Mouse (Mus musculus) cerebellum, adult 18-20 months (tissue): ENCODE results near the gene Cldn7.

Experiments used
- DNase-seq, 2 experiments: peaks; one replicate each; pipeline ENCODE4 v3.0.0; 2021

Gene Cldn7

DNA sequence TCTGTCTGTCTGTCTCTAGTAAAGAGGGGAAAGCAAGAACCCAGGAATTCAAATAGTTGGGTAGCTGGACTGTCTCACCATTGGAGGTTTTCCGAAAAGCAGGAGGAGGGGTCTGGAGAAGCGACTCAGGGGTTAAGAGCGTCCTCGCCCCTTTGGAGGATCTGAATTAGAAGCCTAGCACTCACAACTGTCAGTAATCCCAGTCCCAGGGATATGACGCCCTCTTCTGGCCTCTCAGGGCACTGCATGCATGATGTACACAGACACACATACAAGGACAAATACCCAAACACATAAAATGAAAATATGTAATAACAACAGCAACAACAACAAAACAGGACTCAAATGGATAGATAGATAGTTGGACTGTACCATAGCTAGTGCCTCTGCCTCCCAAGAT lies 4.0 kb upstream of the Cldn7 start:
- DNase-seq: no peak

DNA sequence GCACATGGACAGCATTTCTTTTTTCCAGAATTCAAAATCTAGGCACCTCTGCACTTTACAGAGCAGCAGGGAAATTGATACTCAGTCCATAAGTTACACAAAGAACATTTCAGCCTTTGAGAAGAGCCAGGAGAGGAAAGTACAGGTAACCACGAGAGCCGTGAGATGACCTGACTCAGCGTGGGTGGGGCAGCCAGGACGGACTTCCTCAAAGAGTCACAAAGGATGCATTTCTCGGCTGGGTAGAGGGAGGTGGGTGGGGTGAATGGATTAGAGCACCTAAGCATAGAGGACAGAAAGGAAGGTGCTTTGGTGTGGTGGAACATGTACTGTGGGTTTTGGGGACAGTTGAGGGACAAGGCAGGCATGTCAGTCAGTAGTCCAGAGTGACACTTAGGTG lies 2.7 kb upstream of the Cldn7 start:
- DNase-seq: no peak

DNA sequence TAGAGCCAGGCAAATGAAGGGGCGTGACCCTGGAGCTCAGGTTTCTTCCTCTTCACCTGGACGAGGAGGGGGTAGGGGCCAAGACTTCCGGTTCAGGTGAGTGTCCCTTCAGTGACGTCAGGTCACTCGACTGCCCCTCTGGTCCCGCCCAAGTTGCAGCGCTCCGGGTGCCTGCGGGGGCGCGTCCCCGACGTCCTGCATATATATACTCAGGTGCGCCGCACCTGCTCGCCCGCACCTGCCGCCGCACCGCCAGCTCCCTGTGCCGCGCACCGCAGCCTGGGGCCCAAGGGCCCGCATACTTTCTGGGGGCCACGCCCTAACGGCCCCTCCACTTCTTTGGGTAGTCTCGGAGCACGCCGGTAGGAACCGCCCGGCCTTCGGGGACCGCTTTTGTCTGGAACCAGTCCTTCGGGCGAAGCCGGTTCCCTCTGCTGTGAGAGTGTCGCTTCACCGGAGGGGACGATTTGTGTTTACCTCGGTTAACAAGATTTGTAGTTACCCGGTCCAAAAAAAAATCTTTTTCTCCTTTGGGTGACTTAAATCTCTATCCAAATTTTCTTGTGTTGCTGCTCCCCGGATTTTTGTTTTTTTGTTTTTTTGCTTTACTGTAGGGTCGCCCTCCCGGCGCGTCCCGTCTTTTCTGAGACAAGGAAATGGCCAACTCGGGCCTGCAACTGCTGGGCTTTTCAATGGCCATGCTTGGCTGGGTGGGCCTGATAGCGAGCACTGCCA lies 859 bp downstream of the Cldn7 start:
- no peak for DNase-seq

DNA sequence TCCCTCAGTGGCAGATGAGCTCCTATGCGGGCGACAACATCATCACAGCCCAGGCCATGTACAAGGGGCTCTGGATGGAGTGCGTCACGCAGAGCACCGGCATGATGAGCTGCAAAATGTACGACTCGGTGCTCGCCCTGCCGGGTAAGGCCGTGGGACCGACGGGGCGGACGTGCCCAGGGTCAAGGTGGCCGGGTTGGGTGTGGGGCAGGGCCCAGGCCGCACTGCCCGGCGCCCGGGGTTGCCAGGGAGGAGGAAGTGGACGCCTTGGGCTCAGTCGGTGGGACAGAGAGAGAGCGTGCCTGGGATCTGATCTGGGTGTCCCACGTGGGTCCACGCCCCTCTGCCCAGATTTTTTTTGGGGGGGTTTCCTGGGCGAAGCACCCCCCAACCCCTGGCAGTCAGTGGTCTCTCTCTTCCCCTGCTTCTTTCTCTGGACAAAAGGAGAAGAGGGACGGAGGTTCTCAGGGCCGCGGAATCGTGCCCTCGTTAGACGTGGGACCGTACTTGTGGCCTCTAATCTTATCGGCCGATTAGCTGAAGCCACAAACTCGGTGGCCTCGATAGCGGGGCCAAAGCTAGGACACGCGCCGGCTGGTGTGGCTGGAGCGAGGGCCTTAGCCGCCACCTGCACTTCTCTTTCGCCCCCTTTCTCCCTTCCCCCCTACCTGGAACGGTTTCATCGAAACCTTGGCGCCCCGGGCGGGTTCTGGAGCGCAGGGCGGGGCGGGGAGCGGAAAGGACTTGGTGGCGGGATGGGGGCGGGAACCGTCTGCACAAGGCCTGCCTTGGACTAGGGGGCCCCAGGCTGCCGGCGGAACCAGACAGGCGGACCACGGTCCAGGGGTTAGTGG lies 1.7 kb downstream of the Cldn7 start:
- DNase-seq: no peak

DNA sequence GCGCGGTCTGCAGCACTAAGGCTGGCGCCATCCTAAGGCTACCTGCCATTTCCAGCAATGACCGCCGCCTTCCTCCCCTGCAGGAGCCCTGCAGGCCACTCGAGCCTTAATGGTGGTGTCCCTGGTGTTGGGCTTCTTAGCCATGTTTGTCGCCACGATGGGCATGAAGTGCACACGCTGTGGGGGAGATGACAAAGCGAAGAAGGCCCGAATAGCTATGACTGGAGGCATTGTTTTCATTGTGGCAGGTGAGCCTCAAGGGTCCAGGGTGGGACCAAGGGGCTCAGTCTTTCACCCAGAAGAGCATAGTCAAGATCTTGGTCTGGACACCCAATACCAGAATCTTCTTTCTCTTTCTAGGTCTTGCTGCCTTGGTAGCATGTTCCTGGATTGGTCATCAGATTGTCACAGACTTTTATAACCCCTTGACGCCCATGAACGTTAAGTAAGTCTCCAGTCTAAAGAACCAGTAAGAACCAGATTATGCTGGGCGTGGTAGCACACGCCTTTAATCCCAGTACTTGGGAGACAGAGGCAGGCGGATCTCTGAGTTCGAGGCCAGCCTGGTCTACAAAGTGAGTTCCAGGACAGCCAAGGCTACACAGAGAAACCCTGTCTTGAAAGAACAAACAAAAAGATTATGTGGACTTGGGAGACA lies 2.4 kb downstream of the Cldn7 start:
- no peak for DNase-seq

DNA sequence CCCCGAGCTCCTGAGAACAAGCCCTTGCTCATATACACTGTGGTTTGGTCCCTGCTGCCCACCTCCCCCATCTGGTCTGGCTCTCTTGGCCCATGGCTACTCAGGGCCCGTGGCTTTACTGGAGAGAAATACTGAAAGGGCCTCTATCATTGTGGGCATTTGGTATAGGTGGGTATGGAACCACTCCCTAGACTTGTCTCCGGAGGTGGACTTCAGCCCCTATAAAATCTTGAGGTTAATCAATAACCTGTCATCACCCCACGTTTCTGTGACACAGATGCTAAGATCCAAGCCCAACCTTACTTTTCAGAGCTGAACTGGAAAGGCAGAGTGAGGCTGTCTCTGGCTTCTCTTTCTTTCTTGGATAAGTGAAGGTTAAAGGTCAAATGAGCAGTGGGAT lies 4.2 kb downstream of the Cldn7 start:
- no peak for DNase-seq

DNA sequence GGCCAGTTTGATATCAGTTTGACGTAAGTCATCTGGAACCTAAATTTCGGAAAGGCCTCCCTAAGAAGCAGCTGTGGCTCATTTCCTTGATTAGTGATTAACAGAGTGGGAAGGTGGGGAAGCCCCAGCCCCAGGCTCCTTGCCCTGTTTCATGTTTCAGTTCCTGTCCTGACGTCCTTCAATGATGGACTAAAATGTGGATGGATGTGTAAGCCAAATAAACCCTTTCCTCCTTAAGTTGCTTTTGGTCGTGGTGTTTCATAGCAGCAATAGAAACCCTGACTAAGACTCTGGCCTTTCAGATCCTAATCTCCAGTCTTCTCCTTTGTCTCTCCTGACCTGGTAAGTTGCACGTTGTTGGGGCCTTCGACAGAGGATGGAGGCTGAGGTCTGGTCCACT lies 5.6 kb downstream of the Cldn7 start:
- no peak for DNase-seq

DNA sequence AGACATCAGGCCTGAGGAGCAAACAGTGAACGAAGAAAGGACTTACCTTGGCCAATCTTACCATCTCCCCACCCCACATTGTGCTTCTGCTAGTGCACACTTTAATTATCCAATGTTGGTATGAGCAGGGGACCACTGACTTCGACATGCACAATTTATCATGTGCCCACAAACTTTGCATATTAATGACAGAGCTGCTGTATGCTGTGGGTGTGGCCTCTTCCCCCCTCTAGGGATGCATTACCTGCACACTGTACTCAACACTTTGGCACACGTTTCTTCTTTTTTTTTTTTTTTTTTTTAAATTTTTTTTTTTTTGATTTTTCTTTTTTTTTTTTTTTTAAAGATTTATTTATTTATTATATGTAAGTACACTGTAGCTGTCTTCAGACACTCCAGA lies 6.2 kb downstream of the Cldn7 start:
- no peak for DNase-seq

DNA sequence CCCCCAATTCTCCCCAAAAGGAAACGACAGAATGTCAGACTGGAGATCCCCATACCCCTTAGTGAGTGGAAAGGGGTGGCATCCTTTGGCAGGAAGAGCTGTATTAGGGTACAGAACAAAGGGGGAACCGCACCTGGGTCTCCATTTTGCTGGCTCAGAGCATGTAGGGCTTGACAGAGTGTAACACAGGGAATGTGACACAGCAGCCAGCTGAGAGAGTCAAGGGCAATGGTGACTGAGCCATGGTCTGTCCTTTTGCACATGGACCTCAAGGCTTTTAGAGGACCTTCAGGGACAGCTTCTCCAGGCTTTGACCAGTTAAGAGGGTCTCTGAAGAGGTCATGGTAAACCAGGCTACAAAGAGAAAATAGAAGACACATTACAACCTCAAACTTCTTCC lies 10.3 kb downstream of the Cldn7 start:
- DNase-seq: no peak

DNA sequence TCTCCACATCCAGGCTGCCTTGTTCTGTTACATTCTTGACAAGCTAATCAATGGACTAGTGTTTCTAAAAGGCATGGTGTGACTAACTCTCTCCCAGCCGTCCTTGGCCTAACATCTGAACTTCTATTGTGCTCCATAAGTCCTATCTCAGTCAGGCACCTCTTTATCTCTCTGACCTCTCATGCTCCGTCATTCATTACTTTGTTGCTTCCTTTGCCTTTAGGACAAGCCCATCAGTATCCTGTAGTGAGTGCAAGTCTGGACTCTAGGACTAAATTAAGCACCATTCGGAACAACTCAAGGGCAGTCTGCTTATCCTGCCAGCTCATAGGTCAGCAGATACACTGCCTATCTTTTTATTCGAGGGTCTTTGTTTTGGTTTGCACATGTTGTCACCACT lies 11.7 kb downstream of the Cldn7 start:
- no peak for DNase-seq

DNA sequence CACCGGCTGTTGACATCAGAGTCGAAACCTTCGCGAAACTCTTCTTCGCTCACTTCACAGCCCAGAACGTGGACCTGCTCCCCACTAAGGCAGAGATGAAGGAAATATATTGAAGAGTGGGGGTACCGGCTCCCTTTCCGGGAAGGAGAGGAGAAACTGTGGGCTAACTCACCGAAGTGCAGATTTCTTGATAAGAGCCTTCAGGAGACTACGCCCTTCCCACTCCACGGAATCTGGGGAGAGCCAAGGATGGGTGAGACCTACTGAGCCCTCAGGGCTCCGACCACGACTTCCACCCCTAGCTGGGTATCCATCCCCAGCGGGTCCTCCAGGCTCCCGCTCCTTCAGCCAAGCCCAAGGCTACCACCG lies 15.2 kb downstream of the Cldn7 start:
- DNase-seq: no peak

DNA sequence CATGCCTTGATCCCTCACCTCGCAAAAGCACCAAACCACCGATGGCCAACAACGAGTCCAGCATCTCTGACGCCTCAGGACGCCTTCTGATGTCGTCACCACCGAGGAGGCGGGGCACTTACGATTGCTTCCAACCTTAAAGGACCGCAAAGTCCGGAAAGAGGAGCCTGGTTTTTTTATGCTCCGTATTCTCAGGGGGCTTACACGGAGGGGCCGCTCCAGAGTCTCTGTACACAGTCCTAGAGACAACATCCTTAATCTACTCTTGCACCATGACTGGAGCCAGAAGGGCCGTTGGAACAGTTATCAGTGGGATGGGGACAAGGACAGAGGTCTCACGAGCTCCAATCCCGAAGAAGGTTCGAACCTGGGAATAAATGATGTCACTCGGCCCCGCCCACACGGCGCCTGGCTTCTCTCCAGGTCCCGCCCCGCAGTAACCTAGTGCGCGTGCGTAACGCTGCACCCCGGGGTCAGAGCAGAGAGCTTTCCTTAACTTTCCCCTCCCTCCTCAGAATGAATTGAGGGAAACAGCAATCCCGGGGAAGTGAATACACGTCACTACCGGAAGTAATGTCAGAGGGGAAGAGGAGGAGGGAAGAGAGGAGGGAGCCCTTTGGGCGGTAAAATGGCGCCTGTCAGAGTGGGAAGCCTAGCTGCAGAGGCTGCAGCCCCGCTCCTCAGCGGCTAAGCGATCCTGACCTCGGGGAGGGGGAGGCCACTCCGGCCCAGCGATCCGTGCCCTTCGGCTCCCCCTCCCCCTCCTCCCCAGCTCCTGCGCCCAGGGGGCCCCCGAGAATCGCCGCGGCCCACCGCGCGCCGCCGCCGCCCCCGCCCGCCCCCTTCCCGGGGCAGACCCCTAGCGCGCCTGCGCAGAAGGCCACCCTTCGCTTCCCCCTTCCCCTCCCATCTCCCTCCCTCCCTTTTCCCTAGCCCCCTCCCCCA lies 15.9 kb downstream of the Cldn7 start:
- DNase-seq: peak; percentile 93 to 99

DNA sequence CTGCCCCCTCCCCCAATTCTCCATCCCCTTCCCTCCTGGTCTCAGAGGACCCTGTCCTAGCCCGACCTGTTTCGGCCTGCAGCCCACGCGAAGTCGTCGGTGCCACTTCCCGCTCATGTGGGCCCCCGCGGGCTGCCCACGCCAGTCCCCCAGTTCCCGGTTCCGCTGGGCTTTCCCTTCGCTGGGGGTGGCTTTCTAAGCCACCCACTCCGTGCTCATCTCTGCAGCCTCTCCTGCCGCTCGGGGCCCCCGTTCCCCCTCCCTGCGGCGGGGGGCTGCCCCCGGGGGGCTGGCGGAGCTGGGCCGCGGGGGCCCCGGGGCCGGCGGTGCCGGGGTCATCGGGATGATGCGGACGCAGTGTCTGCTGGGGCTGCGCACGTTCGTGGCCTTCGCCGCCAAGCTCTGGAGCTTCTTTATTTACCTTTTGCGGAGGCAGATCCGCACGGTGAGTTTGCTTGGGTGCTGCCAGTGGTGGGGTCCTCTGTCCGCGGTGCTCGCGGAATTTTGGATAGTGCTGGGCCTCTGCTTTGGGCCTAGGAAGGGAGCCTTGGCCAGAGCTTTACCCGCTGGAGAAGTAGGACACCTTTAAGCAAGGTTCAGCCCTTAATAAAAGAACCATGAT lies 16.7 kb downstream of the Cldn7 start, which contains the start of gene Ctdnep1:
Ctdnep1 (plus strand) TSS at position 16 of the 622 bp plus-strand sequence.
- peak; percentile 27 to 42 for DNase-seq

DNA sequence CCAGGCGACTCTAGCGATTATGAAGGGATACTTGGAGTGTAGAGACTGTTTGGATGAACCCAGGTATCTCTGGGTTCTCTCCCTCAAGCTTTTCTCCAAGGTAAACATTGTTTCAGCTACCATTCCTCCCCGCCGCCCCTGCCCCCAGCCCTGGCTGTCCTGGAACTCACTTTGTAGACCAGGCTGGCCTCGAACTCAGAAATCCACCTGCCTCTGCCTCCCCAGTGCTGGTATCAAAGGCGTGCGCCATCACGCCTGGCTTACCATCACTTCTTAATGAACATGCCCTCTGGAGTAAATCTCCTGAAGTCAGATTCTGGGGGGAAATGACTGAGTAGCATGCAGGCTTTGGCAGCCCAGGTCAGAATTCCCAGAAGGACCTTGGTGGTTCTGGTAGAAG lies 17.6 kb downstream of the Cldn7 start, which contains the start of gene Elp5:
Elp5 (minus strand) TSS at position 293 of the 400 bp plus-strand sequence.
- DNase-seq: peak in 1 of 2 experiments; percentile 13

DNA sequence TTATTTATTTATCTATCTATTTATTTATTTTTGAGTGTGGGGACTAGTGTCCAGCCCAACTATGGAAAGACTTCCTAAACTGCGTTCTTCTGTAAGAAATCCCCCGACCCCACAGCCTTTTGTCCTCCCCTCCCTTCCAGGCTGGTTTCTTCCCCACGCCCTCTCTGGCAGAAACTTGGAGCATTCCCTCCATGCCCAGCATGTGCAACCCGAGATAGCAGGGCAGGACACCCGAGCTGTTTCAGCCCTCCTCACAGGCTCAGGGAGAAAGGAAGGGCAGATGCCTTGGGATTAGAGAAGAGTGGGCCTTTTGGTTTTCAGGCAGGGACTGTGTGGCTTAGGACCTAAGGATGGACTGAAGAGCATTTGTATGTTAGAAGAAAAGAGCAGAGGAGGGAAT lies 18.3 kb downstream of the Cldn7 start:
- peak in 1 of 2 experiments; percentile 1 for DNase-seq

DNA sequence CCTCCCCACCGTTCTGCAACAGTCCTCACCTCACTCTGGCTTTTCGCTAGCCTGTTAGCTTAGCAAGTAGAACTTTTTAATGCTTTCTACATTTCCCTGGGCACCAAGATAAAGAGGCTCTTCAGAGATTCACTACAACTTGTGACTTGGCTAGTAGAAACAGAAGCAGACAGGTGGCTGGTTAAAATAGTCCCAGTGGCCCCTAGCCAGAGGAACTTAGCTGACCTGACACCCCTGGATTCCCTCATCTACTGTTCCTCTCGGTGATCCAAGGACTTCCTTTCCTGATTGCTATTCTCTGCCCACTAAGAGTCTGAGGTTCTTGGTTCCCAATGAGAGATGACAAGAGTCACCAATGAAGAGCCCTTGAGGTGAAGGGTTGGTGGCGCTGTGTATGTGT lies 18.8 kb downstream of the Cldn7 start:
- no peak for DNase-seq

DNA sequence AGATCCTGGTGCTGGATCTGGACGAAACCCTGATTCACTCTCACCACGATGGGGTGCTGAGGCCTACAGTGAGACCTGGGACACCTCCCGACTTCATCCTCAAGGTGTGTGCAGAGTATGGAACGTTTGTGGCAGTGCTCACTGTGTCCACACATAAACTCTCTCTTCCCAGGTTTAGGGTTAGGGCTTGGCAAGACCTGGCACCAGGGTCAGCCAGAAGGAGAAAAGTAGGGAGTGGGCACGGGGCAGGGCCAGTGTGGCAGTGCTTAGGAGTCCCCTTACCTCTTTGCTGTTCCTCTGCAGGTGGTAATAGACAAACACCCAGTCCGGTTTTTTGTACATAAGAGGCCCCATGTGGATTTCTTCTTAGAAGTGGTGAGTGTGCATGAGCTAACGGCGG lies 19.9 kb downstream of the Cldn7 start:
- no peak for DNase-seq

DNA sequence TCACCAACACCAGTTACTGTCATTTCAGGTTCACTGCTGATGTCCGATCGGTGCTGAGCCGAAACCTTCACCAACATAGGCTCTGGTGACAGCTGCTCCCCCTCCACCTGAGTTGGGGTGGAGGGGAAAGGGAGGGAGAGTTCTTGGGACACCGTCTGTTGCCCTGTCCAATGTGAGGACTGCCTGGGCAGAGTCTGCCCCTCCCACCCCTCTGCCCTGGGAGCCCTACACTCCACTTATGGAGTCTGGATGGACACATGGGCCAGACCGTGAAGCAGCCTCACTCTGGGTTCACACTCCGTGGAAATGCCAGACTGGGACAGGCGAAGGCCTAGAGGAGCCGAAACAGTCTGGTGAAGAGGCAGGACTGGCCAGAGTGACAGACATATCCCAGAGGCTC lies 25.4 kb downstream of the Cldn7 start:
- no peak for DNase-seq

DNA sequence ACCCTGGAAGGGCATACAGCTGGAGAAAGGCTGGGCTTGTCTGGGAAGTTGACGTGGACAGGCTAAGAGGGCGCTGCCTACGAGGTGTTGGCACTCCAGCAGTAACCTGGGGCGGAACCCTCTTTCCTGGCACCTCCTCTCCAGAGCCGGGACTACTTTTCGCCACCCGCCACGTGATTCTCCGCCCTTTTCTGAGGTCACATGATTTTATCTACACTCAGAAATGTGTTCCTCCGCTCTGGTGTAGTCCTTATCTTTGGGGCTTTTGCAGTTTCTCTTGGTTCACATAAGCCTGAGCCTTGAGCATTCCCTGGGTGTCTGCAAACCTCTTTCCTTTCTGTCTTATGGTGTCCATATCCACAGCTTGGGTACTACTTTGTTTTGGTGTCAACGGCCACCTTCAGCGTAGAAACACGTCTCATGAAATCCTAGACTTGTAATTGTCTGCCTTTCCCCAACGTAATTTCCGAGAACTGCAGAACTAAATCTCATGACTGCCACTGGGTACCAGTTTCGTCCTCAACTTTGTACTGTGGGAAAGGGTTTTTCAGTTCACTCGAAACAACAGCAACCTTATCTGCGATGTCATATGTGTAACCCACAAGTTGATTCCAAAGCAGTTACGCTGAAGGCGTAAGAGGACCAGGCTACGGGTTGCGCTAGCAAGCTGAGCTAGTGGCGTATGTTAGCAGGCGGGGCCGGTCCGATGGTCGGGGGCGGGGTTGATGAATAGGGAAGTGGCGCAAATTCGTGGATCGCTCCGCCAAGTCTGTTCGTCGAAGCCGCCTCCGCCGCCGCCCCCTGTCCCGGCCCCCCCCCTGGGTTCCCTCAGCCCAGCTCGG lies 26.5 kb downstream of the Cldn7 start, which contains the start of gene Gabarap:
Gabarap (plus strand) TSS at position 294 of the 842 bp plus-strand sequence.
- DNase-seq: peak; percentile 95

DNA sequence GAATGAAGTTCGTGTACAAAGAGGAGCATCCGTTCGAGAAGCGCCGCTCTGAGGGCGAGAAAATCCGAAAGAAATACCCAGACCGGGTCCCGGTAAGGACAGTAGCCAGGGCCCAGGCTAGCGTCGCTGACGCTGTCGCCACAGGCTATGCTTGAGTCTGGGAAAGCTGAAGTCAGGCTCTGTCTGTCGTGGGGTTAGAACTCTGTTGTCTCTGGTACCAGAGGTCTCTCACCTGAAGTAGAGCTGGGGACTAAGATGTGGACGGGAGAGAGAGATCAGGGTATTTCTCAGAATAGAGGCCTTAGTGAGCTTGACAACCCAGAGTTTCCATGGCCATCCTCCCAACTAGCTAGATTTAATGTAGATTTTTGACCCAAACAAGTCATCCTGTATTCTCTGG lies 27.1 kb downstream of the Cldn7 start:
- DNase-seq: no peak

DNA sequence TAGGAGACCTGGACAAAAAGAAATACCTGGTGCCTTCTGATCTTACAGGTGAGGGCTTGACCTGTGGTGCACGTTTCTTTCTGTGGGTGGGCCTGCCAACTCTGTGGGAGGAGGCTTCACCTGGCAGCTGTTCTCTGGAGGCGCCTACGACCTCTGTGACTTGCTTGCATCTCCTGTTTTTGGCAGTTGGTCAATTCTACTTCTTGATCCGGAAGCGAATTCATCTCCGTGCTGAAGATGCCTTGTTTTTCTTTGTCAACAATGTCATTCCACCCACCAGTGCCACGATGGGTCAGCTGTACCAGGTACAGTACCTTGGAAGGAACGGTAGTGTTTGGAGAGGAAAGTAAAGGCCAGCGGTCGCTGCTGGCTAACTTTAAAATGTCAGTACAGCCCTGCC lies 27.8 kb downstream of the Cldn7 start:
- peak in 1 of 2 experiments; percentile 26 for DNase-seq
